Mouse (Mus musculus): Measurements from ENCODE around the gene Agpat2. TPM values are rescaled to one million over a fixed set of nuclear protein-coding genes. Genes with fewer than 3 reads are reported as not detected.

Gene Agpat2
- polyA plus RNA-seq, 1 experiment from 2014 or later, result 20.6 TPM

DNA sequence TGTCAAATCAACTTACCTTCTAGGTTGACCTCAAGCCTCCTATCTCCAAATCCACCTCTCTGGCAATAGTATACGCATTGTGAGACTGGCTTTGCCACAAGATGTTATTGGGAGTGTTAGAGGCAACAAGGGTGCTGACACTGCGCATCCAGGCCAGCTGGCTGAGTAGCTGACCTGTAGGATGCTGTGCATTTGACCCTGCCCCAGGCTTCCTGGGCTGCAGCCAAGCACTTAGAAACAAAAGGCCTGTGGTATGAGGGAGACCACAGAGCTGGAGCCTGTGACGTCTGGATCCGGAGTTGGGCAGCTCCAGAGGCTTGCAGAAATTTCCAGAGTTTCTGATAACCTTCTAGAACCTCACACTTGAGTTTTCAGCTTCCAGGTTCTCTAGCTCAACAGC lies 61.1 kb downstream of the Agpat2 start:
- no peak overlapping the region for H3K4me3 ChIP-seq (ENCODE audit: low read depth, low read length)
- 56% methylated on average over 4 of the region's 4 CpGs for WGBS (ENCODE audit: insufficient replicate concordance)
- no peak overlapping the region for H3K9ac ChIP-seq (ENCODE audit: low read depth, low read length)
- H3K4me2 ChIP-seq, result no peak overlapping the region
- H3K27ac ChIP-seq (ENCODE audit: low read depth, low read length), result 0 out of 2 replicates have a peak overlapping the region, but pooled peaks have one; percentile 36
- H3K27me3 ChIP-seq (ENCODE audit: control insufficient read depth, insufficient read depth, low read length), result no peaks in the 10 kb centered on the region
- no peak for ATAC-seq (replicated peaks; ENCODE audit: insufficient number of reproducible peaks, low FRiP score, low TSS enrichment)
- H3K36me3 ChIP-seq (ENCODE audit: control insufficient read depth, insufficient read depth, low read length), result no peaks in the 10 kb centered on the region
- H3K4me1 ChIP-seq (ENCODE audit: control insufficient read depth, insufficient read depth, low read length), result peaks cover 17% of the 10 kb centered on the region
- no peaks in the 10 kb centered on the region for H3K9me3 ChIP-seq (replicated peaks; ENCODE audit: control insufficient read depth, low read length)

MicroRNAs encoded within 50 kb of the gene (microRNA counts, 519-probe panel; counts per million panel counts)
- microRNA mmu-miR-126-3p (8,151 counts per million, percentile 99 among the panel's probes with 10 or more counts), microRNA mmu-miR-126-5p (5,960 counts per million, percentile 74 among the panel's probes with 10 or more counts)

Small RNA genes within 50 kb of the gene (microRNA-seq; reads per million reads assigned to microRNA genes)
- 2.8 reads per million, percentile 30 among the genes with 10 or more reads in this experiment for gene Mir126a (ENCODE audit: borderline number of aligned reads)
- gene Mir126b (ENCODE audit: borderline number of aligned reads), result not detected

Other genes with a start within 250 kb of the Agpat2 start
- 0.38 and 0.59 TPM in 2 replicates for gene Card9, start 243.5 kb downstream of the Agpat2 start, polyA plus RNA-seq (2014; fragmentation: Nextera tagmentation; extraction: Ambion mirVana)
- 16.8 and 18.2 TPM in 2 replicates for gene Snapc4, start 223.8 kb downstream of the Agpat2 start, polyA plus RNA-seq (2014; fragmentation: Nextera tagmentation; extraction: Ambion mirVana)
- gene Entr1, start 215.1 kb downstream of the Agpat2 start, polyA plus RNA-seq (2014; fragmentation: Nextera tagmentation; extraction: Ambion mirVana), result 87.4 and 89.1 TPM in 2 replicates
- gene Pmpca, start 215.1 kb downstream of the Agpat2 start, polyA plus RNA-seq (2014; fragmentation: Nextera tagmentation; extraction: Ambion mirVana), result 112 and 134 TPM in 2 replicates
- 14.1 and 14.2 TPM in 2 replicates for gene Inpp5e, start 195.2 kb downstream of the Agpat2 start, polyA plus RNA-seq (2014; fragmentation: Nextera tagmentation; extraction: Ambion mirVana)
- gene Sec16a, start 159.2 kb downstream of the Agpat2 start, polyA plus RNA-seq (2014; fragmentation: Nextera tagmentation; extraction: Ambion mirVana), result 23.6 and 27.1 TPM in 2 replicates
- gene Notch1, start 87.8 kb downstream of the Agpat2 start, polyA plus RNA-seq (2014; fragmentation: Nextera tagmentation; extraction: Ambion mirVana), result 20.9 and 23.5 TPM in 2 replicates
- gene Egfl7, start 24.4 kb downstream of the Agpat2 start, polyA plus RNA-seq (2014; fragmentation: Nextera tagmentation; extraction: Ambion mirVana), result 145 and 157 TPM in 2 replicates
- not detected in 2 replicates for gene Gm20532, start 17.8 kb downstream of the Agpat2 start, polyA plus RNA-seq (2014; fragmentation: Nextera tagmentation; extraction: Ambion mirVana)
- gene Fam69b, start 24.0 kb upstream of the Agpat2 start, polyA plus RNA-seq (2014; fragmentation: Nextera tagmentation; extraction: Ambion mirVana), result 13.4 and 14.9 TPM in 2 replicates
- not detected in 2 replicates for gene Lcn4, start 66.9 kb upstream of the Agpat2 start, polyA plus RNA-seq (2014; fragmentation: Nextera tagmentation; extraction: Ambion mirVana)